8 mouse cellular contexts compared by ENCODE assay signal in genomic region chr9:103134450-103135030, GRCm38 (mm10). TPM values are rescaled to one million over a fixed set of nuclear protein-coding genes. Genes with fewer than 3 reads are reported as not detected.
DNase-seq lines count a peak whose midpoint lies in the region; ATAC-seq and TF ChIP-seq lines count a peak whose summit lies in the region.

No protein-coding gene starts in this region.

- peaks cover 57% of the 10 kb centered on the region for H3K4me1 ChIP-seq in cerebellum, adult 2 months (ENCODE audit: control insufficient read depth, insufficient read depth, low read length)
- H3K4me1 ChIP-seq in neural tube, embryonic 13.5 days (replicated peaks), result peaks cover 79% of the 10 kb centered on the region
- peaks cover 61% of the 10 kb centered on the region for H3K4me1 ChIP-seq in neural tube, embryonic 15.5 days
- H3K4me1 ChIP-seq in intestine, embryonic 16.5 days (ENCODE audit: control insufficient read depth, insufficient read depth, low read length), result no peaks in the 10 kb centered on the region; the same call in 1 of the 2 replicates

- peak overlapping the region; percentile 50; the same call in 1 of the 2 replicates for H3K9ac ChIP-seq in neural tube, embryonic 13.5 days
- no peak overlapping the region for H3K9ac ChIP-seq in neural tube, embryonic 15.5 days (replicated peaks)
- H3K9ac ChIP-seq in intestine, embryonic 16.5 days (ENCODE audit: low read depth, low read length), result no peak overlapping the region

- no peak for TF ChIP-seq POLR2A in cerebellum, adult 2 months (IDR thresholded peaks at IDR 0.05; ENCODE audit: borderline replicate concordance, insufficient read depth, low read length)

- H3K4me3 ChIP-seq in cerebellum, adult 2 months (replicated peaks; ENCODE audit: insufficient read depth, low read depth, low read length), result no peak overlapping the region
- H3K4me3 ChIP-seq in neural tube, embryonic 13.5 days, result no peak overlapping the region
- no peak overlapping the region for H3K4me3 ChIP-seq in neural tube, embryonic 15.5 days (replicated peaks)
- no peak overlapping the region for H3K4me3 ChIP-seq in intestine, embryonic 16.5 days (ENCODE audit: low read length)

- no peak for TF ChIP-seq CTCF in cerebellum, adult 2 months (IDR thresholded peaks at IDR 0.05; ENCODE audit: borderline replicate concordance, insufficient read depth, low read depth, low read length)

- ATAC-seq in neural tube, embryonic 13.5 days (ENCODE audit: low read depth), result 0 out of 2 replicates have a peak, but pooled peaks have one; percentile 24
- no peak for ATAC-seq in neural tube, embryonic 15.5 days (ENCODE audit: low FRiP score)
- ATAC-seq in intestine, embryonic 16.5 days, result peak; percentile 92

- no peaks in the 10 kb centered on the region for H3K36me3 ChIP-seq in neural tube, embryonic 13.5 days
- 0 out of 2 replicates have a peak, but pooled peaks cover 2% of the 10 kb centered on the region for H3K36me3 ChIP-seq in neural tube, embryonic 15.5 days
- no peaks in the 10 kb centered on the region for H3K36me3 ChIP-seq in intestine, embryonic 16.5 days (ENCODE audit: control insufficient read depth, insufficient read depth, low read length)

- peak in 1 of 2 experiments; percentile 62 for DNase-seq in cerebellum, adult 2 months
- no peak for DNase-seq in cerebellum, adult 11 months
- DNase-seq in telencephalon, adult 2 months (ENCODE audit: low read depth, low spot score), result peak; percentile 77
- no peak for DNase-seq in MN1 (ENCODE audit: low spot score)
- no peak for DNase-seq in thymus, postnatal 0 days (ENCODE audit: low spot score)

- no peaks in the 10 kb centered on the region for H3K9me3 ChIP-seq in neural tube, embryonic 13.5 days
- H3K9me3 ChIP-seq in neural tube, embryonic 15.5 days (replicated peaks), result no peaks in the 10 kb centered on the region
- H3K9me3 ChIP-seq in intestine, embryonic 16.5 days (ENCODE audit: control insufficient read depth, low read length), result no peaks in the 10 kb centered on the region

- H3K27me3 ChIP-seq in cerebellum, adult 2 months (ENCODE audit: control insufficient read depth, insufficient read depth, low read length), result no peaks in the 10 kb centered on the region
- no peaks in the 10 kb centered on the region for H3K27me3 ChIP-seq in neural tube, embryonic 13.5 days
- no peaks in the 10 kb centered on the region for H3K27me3 ChIP-seq in neural tube, embryonic 15.5 days (replicated peaks)
- H3K27me3 ChIP-seq in intestine, embryonic 16.5 days (replicated peaks; ENCODE audit: control insufficient read depth, insufficient read depth, low read length), result no peaks in the 10 kb centered on the region

- peak overlapping the region; percentile 41; the same call in 1 of the 2 replicates for H3K27ac ChIP-seq in cerebellum, adult 2 months (ENCODE audit: insufficient read depth, low read length)
- H3K27ac ChIP-seq in neural tube, embryonic 13.5 days (replicated peaks), result peak overlapping the region; percentile 73; the same call in 1 of the 2 replicates
- no peak overlapping the region for H3K27ac ChIP-seq in neural tube, embryonic 15.5 days (replicated peaks)
- H3K27ac ChIP-seq in intestine, embryonic 16.5 days (ENCODE audit: low read length), result no peak overlapping the region

- 9% methylated on average over 9 of the region's 9 CpGs for WGBS in cerebellum, adult 2 months
- WGBS in neural tube, embryonic 13.5 days, result 41% methylated on average over 9 of the region's 9 CpGs
- WGBS in neural tube, embryonic 15.5 days, result 42% methylated on average over 9 of the region's 9 CpGs
- WGBS in intestine, embryonic 16.5 days, result 35% methylated on average over 9 of the region's 9 CpGs

- H3K4me2 ChIP-seq in neural tube, embryonic 13.5 days, result no peak overlapping the region
- H3K4me2 ChIP-seq in neural tube, embryonic 15.5 days, result no peak overlapping the region
- H3K4me2 ChIP-seq in intestine, embryonic 16.5 days (ENCODE audit: low read depth, low read length), result no peak overlapping the region

RNA-seq across cellular contexts. Expression of gene Rab6b, which starts 23.0 kb away (rescaled TPM):
- 188 and 199 TPM in 2 replicates for polyA plus RNA-seq in cerebellum, adult 2 months (2012; rRNA removed)
- polyA plus RNA-seq in neural tube, embryonic 13.5 days (2015; fragmentation: Nextera tagmentation; extraction: Ambion mirVana), result 82.5 and 86.2 TPM in 2 replicates
- 105 and 117 TPM in 2 replicates for polyA plus RNA-seq in neural tube, embryonic 15.5 days (2015; fragmentation: Nextera tagmentation; extraction: Ambion mirVana)
- polyA plus RNA-seq in intestine, embryonic 16.5 days (2015; fragmentation: Nextera tagmentation; extraction: Ambion mirVana), result 4.5 TPM in 2 replicates
- 4.3 and 5.3 TPM in 2 replicates for polyA plus RNA-seq in thymus, postnatal 0 days (2015; fragmentation: Nextera tagmentation; extraction: Ambion mirVana)

Comparison
In these comparisons a context has a peak if more than half of its experiments do, and no peak if none do; other contexts are left out.
1. H3K27ac ChIP-seq: peak in cerebellum, adult 2 months (single experiment) and neural tube, embryonic 13.5 days (single experiment); none in neural tube, embryonic 15.5 days (single experiment) and intestine, embryonic 16.5 days (single experiment).
2. RNA of gene Rab6b, which starts 23.0 kb away (polyA plus RNA-seq): 188 to 199 TPM in cerebellum, adult 2 months, 105 to 117 TPM in neural tube, embryonic 15.5 days and 82.5 to 86.2 TPM in neural tube, embryonic 13.5 days; 4.5 TPM in intestine, embryonic 16.5 days and 4.3 to 5.3 TPM in thymus, postnatal 0 days; every median in the first group is over 10 times any median in the second.